Comparison of ENCODE assay signal across 15 mouse cellular contexts in genomic region chr6:112302814-112303383, GRCm38 (mm10). TPM values are rescaled to one million over a fixed set of nuclear protein-coding genes. Genes with fewer than 3 reads are reported as not detected.
DNase-seq lines count a peak whose midpoint lies in the region; ATAC-seq and TF ChIP-seq lines count a peak whose summit lies in the region.
"Had no signal": no experiment of that assay in that cellular context is flagged by ENCODE, and none has a peak within 500 bp of the region (broad histone marks: within the 10 kb centered on the region; RNA-seq: fewer than 3 reads in every experiment).

No protein-coding gene starts in this region.

- no peak for ATAC-seq in heart, embryonic 13.5 days (ENCODE audit: extremely low read depth, insufficient number of reproducible peaks, low FRiP score, low TSS enrichment)
- ATAC-seq in liver, postnatal 0 days: no peak
- peak; percentile 82 for ATAC-seq in liver, embryonic 12.5 days
- ATAC-seq in megakaryocyte progenitor cell, adult 5-6 weeks (replicated peaks; ENCODE audit: poor library complexity): peak; percentile 61
- ATAC-seq in megakaryocyte, adult 5-6 weeks (ENCODE audit: poor library complexity, severe bottlenecking): no peak
- ATAC-seq: forebrain, embryonic 14.5 days; hindbrain, postnatal 0 days had no signal

- H3K4me1 ChIP-seq in heart, embryonic 13.5 days: peaks cover 51% of the 10 kb centered on the region
- H3K4me1 ChIP-seq in liver, postnatal 0 days (ENCODE audit: insufficient read depth): no peaks in the 10 kb centered on the region
- no peaks in the 10 kb centered on the region for H3K4me1 ChIP-seq in liver, embryonic 12.5 days

- WGBS in heart, embryonic 13.5 days: 43% methylated on average over 9 of the region's 9 CpGs
- WGBS in liver, postnatal 0 days (ENCODE audit: insufficient replicate concordance): 72% methylated on average over 9 of the region's 9 CpGs
- WGBS in liver, embryonic 12.5 days (ENCODE audit: insufficient replicate concordance): 50% methylated on average over 9 of the region's 9 CpGs

- no peak overlapping the region for H3K4me2 ChIP-seq in heart, embryonic 13.5 days
- H3K4me2 ChIP-seq in liver, postnatal 0 days (ENCODE audit: low read depth, low read length): no peak overlapping the region
- peak overlapping the region; percentile 11; the same call in 1 of the 2 replicates for H3K4me2 ChIP-seq in liver, embryonic 12.5 days
- H3K4me2 ChIP-seq: limb, embryonic 15.5 days had no signal

- H3K27ac ChIP-seq in heart, embryonic 13.5 days (replicated peaks): peak overlapping the region; percentile 69
- H3K27ac ChIP-seq in liver, postnatal 0 days (ENCODE audit: low read depth): no peak overlapping the region
- 0 out of 2 replicates have a peak overlapping the region, but pooled peaks have one; percentile 36 for H3K27ac ChIP-seq in liver, embryonic 12.5 days
- H3K27ac ChIP-seq: hindbrain, postnatal 0 days; limb, embryonic 15.5 days had no signal

- TF ChIP-seq EP300 in liver, postnatal 0 days (IDR thresholded peaks at IDR 0.05; ENCODE audit: low read depth): no peak

- H3K36me3 ChIP-seq in heart, embryonic 13.5 days: peaks cover 12% of the 10 kb centered on the region
- no peaks in the 10 kb centered on the region for H3K36me3 ChIP-seq in liver, postnatal 0 days (replicated peaks; ENCODE audit: insufficient read depth, low read length)
- no peaks in the 10 kb centered on the region for H3K36me3 ChIP-seq in liver, embryonic 12.5 days
- H3K36me3 ChIP-seq: limb, embryonic 15.5 days had no signal

- TF ChIP-seq CTCF in liver, postnatal 0 days (IDR thresholded peaks at IDR 0.05; ENCODE audit: low read depth): no peak

- H3K9ac ChIP-seq in heart, embryonic 13.5 days: 0 out of 2 replicates have a peak overlapping the region, but pooled peaks have one; percentile 1
- no peak overlapping the region for H3K9ac ChIP-seq in liver, postnatal 0 days (replicated peaks)
- H3K9ac ChIP-seq in liver, embryonic 12.5 days: no peak overlapping the region
- H3K9ac ChIP-seq: limb, embryonic 15.5 days had no signal

- no peaks in the 10 kb centered on the region for H3K27me3 ChIP-seq in heart, embryonic 13.5 days (replicated peaks)
- H3K27me3 ChIP-seq in liver, postnatal 0 days (ENCODE audit: insufficient read depth, low read length): no peaks in the 10 kb centered on the region
- no peaks in the 10 kb centered on the region for H3K27me3 ChIP-seq in liver, embryonic 12.5 days (replicated peaks)
- H3K27me3 ChIP-seq: limb, embryonic 15.5 days had no signal

- no peaks in the 10 kb centered on the region for H3K9me3 ChIP-seq in heart, embryonic 13.5 days
- H3K9me3 ChIP-seq in liver, postnatal 0 days (ENCODE audit: low read length): no peaks in the 10 kb centered on the region
- no peaks in the 10 kb centered on the region for H3K9me3 ChIP-seq in liver, embryonic 12.5 days (replicated peaks)
- H3K9me3 ChIP-seq: limb, embryonic 15.5 days had no signal

- intact Hi-C loops in heart, postnatal 14 days (cut with DNase I): no loop called here

- H3K4me3 ChIP-seq in heart, embryonic 13.5 days: no peak overlapping the region
- H3K4me3 ChIP-seq in liver, postnatal 0 days (ENCODE audit: low read depth, low read length): no peak overlapping the region
- H3K4me3 ChIP-seq in liver, embryonic 12.5 days: no peak overlapping the region
- H3K4me3 ChIP-seq: erythroblast, embryonic 14.5 days; limb, embryonic 15.5 days had no signal

- no peak for DNase-seq in heart, postnatal 14 days
- DNase-seq in liver: peak; percentile 17
- DNase-seq in liver, postnatal 0 days: no peak
- DNase-seq: cerebellum, adult 9-10 months; gastrocnemius, postnatal 14 days; kidney, adult 18-20 months; lung, postnatal 10 days had no signal

RNA-seq across cellular contexts. Expression of gene Lmcd1, which starts 29.3 kb away (rescaled TPM):
- polyA plus RNA-seq in heart, embryonic 13.5 days (2015; fragmentation: Nextera tagmentation; extraction: Ambion mirVana): 47.8 and 56.7 TPM in 2 replicates
- 10 to 100 TPM; 29.7 to 31.8 TPM for total RNA-seq in heart, postnatal 14 days (2021)
- 0.65 and 1.5 TPM in 2 replicates for polyA plus RNA-seq in liver, postnatal 0 days (2015; fragmentation: Nextera tagmentation; extraction: Ambion mirVana)
- 0.45 and 1.0 TPM in 2 replicates for polyA plus RNA-seq in liver, embryonic 12.5 days (2016; fragmentation: Nextera tagmentation; extraction: Ambion mirVana)
- 0.35 and 0.44 TPM in 2 replicates for total RNA-seq in megakaryocyte progenitor cell, adult 5-6 weeks (2015)
- total RNA-seq in megakaryocyte progenitor cell, adult 5-6 weeks (2017): 0.17 and 2.3 TPM in 2 replicates
- total RNA-seq in megakaryocyte, adult 5-6 weeks (2015): 0.27 TPM in 1 of 2 replicates, not detected in the other
- total RNA-seq in megakaryocyte, adult 5-6 weeks (2017): 0.11 and 0.20 TPM in 2 replicates
- polyA plus RNA-seq: erythroblast, embryonic 14.5 days had no signal

Comparison
In these comparisons a context has a peak if more than half of its experiments do, and no peak if none do; other contexts are left out.
1. ATAC-seq: peak in liver, embryonic 12.5 days (single experiment) and megakaryocyte progenitor cell, adult 5-6 weeks (single experiment); none in heart, embryonic 13.5 days (single experiment), liver, postnatal 0 days (single experiment) and megakaryocyte, adult 5-6 weeks (single experiment).
2. RNA of gene Lmcd1, which starts 29.3 kb away (total RNA-seq): 29.7 to 31.8 TPM in heart, postnatal 14 days; 0.17 to 2.3 TPM in megakaryocyte progenitor cell, adult 5-6 weeks and 0.11 to 0.27 TPM in megakaryocyte, adult 5-6 weeks; every median in the first group is over 4 times any median in the second.